Mouse (Mus musculus) lung, embryonic 16.5 days (tissue): ENCODE measurements around the gene Rtn3. TPM values are rescaled to one million over a fixed set of nuclear protein-coding genes. Genes with fewer than 3 reads are reported as not detected.
A peak's percentile ranks its signal among the peaks of the same experiment; 100 is the strongest.

Experiments
- ATAC-seq: fragments of 200-750 bp; cut with Nextera tagmentation; 2 replicates; pipeline ENCODE4 v1.8.0; 2017; ENCODE audit warnings: low read depth, mild to moderate bottlenecking, moderate library complexity
- H3K27ac ChIP-seq: fragments of 300-500 bp; sonication (generic); 2 replicates; pipeline ENCODE4 v1.5.1; 2014; ENCODE audit warnings: mild to moderate bottlenecking, control low read depth, low read length
- H3K27me3 ChIP-seq: fragments of 300-500 bp; sonication (generic); 2 replicates; pipeline ENCODE4 v1.6.1; 2014; ENCODE audit warnings: low read depth, low read length, mixed read lengths; ENCODE audit not compliant: control insufficient read depth, insufficient read depth
- H3K36me3 ChIP-seq: fragments of 300-500 bp; sonication (generic); 2 replicates; pipeline ENCODE4 v1.6.1; 2014; ENCODE audit warnings: low read length; ENCODE audit not compliant: control insufficient read depth, insufficient read depth
- H3K4me1 ChIP-seq: fragments of 300-500 bp; sonication (generic); replicated peaks from 2 replicates; pipeline ENCODE4 v1.6.1; 2014; ENCODE audit warnings: low read length, mixed read lengths; ENCODE audit not compliant: control insufficient read depth, insufficient read depth
- H3K4me2 ChIP-seq: fragments of 300-500 bp; sonication (generic); 2 replicates; pipeline ENCODE4 v1.6.1; 2014; ENCODE audit warnings: low read depth, low read length, control low read depth
- H3K4me3 ChIP-seq: fragments of 300-500 bp; sonication (generic); 2 replicates; pipeline ENCODE4 v1.5.1; 2014; ENCODE audit warnings: mild to moderate bottlenecking, low read length, control low read depth
- H3K9ac ChIP-seq: fragments of 300-500 bp; sonication (generic); 2 replicates; pipeline ENCODE4 v1.6.1; 2014; ENCODE audit warnings: low read length, control low read depth
- H3K9me3 ChIP-seq: fragments of 300-500 bp; sonication (generic); 2 replicates; pipeline ENCODE4 v1.6.1; 2016; ENCODE audit warnings: low read length; ENCODE audit not compliant: control insufficient read depth
- WGBS: fragments of 180-500 bp; shearing (Covaris S2); extraction: QIAGEN DNeasy Blood & Tissue Kit; methylation state at CpG from one replicate; pipeline ENCODE4 v1.1.7; 2014; 5-methylcytosine and 5-hydroxymethylcytosine counted together
- microRNA-seq: library from miRNA; unstranded; fragments of <30 nt; microRNA quantifications from one replicate; pipeline ENCODE4, GENCODE M21; 2016
- polyA plus RNA-seq: library from polyadenylated mRNA; unstranded; fragments of >200 nt; fragmentation: Nextera tagmentation; extraction: Ambion mirVana; gene quantifications from 2 replicates; pipeline ENCODE4 v1.2.1, GENCODE M21; 2015

Rtn3 gene
- polyA plus RNA-seq, 1 experiment from 2014 or later = 123 TPM

GRCm38 (mm10) chr19:7382248-7382902 is 100.7 kb downstream of the Rtn3 start:
- Histone ChIP-seq H3K27ac (peak overlapping the region; percentile 85), H3K4me2 (peak overlapping the region; percentile 89), H3K9ac (peak overlapping the region; percentile 88), H3K4me1 (peaks cover 18% of the 10 kb centered on the region), H3K9me3 (no peaks in the 10 kb centered on the region), H3K36me3 (peaks cover 3% of the 10 kb centered on the region; the same call in 1 of the 2 replicates), H3K4me3 (peak overlapping the region; percentile 75), H3K27me3 (no peaks in the 10 kb centered on the region)
- ATAC-seq = peak; percentile 59
- 0% methylated on average over 57 of the region's 60 CpGs for WGBS

- peaks cover 18% of the 10 kb centered on the region for H3K4me1 ChIP-seq
- H3K4me2 ChIP-seq = peak overlapping the region; percentile 89
- ATAC-seq = no peak
- H3K9me3 ChIP-seq = no peaks in the 10 kb centered on the region
- no peaks in the 10 kb centered on the region for H3K27me3 ChIP-seq
- H3K9ac ChIP-seq = peak overlapping the region; percentile 88
- WGBS = 3% methylated on average over 8 of the region's 8 CpGs
- peak overlapping the region; percentile 85 for H3K27ac ChIP-seq
- peak overlapping the region; percentile 75 for H3K4me3 ChIP-seq
- peaks cover 3% of the 10 kb centered on the region; the same call in 1 of the 2 replicates for H3K36me3 ChIP-seq
Measured at GRCm38 (mm10) chr19:7381906-7382247, 101.2 kb downstream of the Rtn3 start.

GRCm38 (mm10) chr19:7377639-7378038 is 105.4 kb downstream of the Rtn3 start:
- WGBS = 73% methylated on average over 2 of the region's 2 CpGs
- Histone ChIP-seq H3K4me3 (no peak overlapping the region), H3K36me3 (peaks cover 27% of the 10 kb centered on the region), H3K4me1 (peaks cover 8% of the 10 kb centered on the region), H3K9me3 (no peaks in the 10 kb centered on the region), H3K4me2 (no peak overlapping the region), H3K9ac (no peak overlapping the region), H3K27ac (no peak overlapping the region), H3K27me3 (no peaks in the 10 kb centered on the region)
- ATAC-seq = no peak

Small RNAs within 50 kb of the gene (microRNA-seq; reads per million reads assigned to microRNA genes)
- gene Mir6991 = not detected

Other genes with a start within 250 kb of the Rtn3 start
- 54.3 and 56.1 TPM in 2 replicates for gene Naa40, start 242.1 kb downstream of the Rtn3 start, polyA plus RNA-seq
- gene Rcor2, start 216.0 kb downstream of the Rtn3 start, polyA plus RNA-seq = 5.9 and 8.5 TPM in 2 replicates
- 33.4 and 35.0 TPM in 2 replicates for gene Mark2, start 141.4 kb downstream of the Rtn3 start, polyA plus RNA-seq
- 24.8 and 25.7 TPM in 2 replicates for gene Spindoc, start 100.3 kb downstream of the Rtn3 start, polyA plus RNA-seq
- gene 2700081O15Rik, start 65.7 kb downstream of the Rtn3 start, polyA plus RNA-seq = 5.0 TPM in 2 replicates
- gene Atl3, start 10.8 kb upstream of the Rtn3 start, polyA plus RNA-seq = 17.2 and 21.2 TPM in 2 replicates
- gene Pla2g16, start 74.2 kb upstream of the Rtn3 start, polyA plus RNA-seq = 17.1 and 18.0 TPM in 2 replicates
- 2.1 and 2.2 TPM in 2 replicates for gene Lgals12, start 123.9 kb upstream of the Rtn3 start, polyA plus RNA-seq
- gene Hrasls5, start 129.3 kb upstream of the Rtn3 start, polyA plus RNA-seq = 0.20 TPM in 2 replicates
- gene Slc22a19, start 228.0 kb upstream of the Rtn3 start, polyA plus RNA-seq = 0.75 and 1.2 TPM in 2 replicates